ENCODE assay signal across 8 mouse cellular contexts in genomic region chr11:48823536-48823972, GRCm38 (mm10). TPM values are rescaled to one million over a fixed set of nuclear protein-coding genes. Genes with fewer than 3 reads are reported as not detected.
DNase-seq lines count a peak whose midpoint lies in the region; ATAC-seq lines count a peak whose summit lies in the region.

No protein-coding gene starts in this region.

- H3K4me2 ChIP-seq in forebrain, embryonic 13.5 days: peak overlapping the region; percentile 61
- H3K4me2 ChIP-seq in hindbrain, embryonic 15.5 days: peak overlapping the region; percentile 78
- peak overlapping the region; percentile 64 for H3K4me2 ChIP-seq in limb, embryonic 15.5 days
- peak overlapping the region; percentile 51 for H3K4me2 ChIP-seq in midbrain, embryonic 14.5 days (ENCODE audit: low read length)

- peak; percentile 60 for DNase-seq in gastrocnemius, adult 18-20 months (ENCODE audit: low spot score)
- DNase-seq in gastrocnemius, adult 8-10 months (ENCODE audit: low spot score in 2 of 2): no peak
- peak; percentile 83 for DNase-seq in c-Kit-positive CD71-negative TER-119-negative erythroid progenitor cells, embryonic 14.5 days (ENCODE audit: low read depth)
- peak; percentile 86 for DNase-seq in midbrain, embryonic 14.5 days
- peak; percentile 74 to 87 for DNase-seq in spleen, postnatal 4 days (ENCODE audit: low spot score in 2 of 2)

- ATAC-seq in forebrain, embryonic 13.5 days: 0 out of 2 replicates have a peak, but pooled peaks have one; percentile 22
- peak; percentile 55 for ATAC-seq in hindbrain, embryonic 15.5 days (ENCODE audit: low FRiP score, low read depth)
- no peak for ATAC-seq in limb, embryonic 15.5 days (ENCODE audit: insufficient number of reproducible peaks, low FRiP score, low TSS enrichment, low read depth)
- no peak for ATAC-seq in midbrain, embryonic 14.5 days (ENCODE audit: low FRiP score, low TSS enrichment)

- H3K4me3 ChIP-seq in forebrain, embryonic 13.5 days: peak overlapping the region; percentile 41
- peak overlapping the region; percentile 41 for H3K4me3 ChIP-seq in hindbrain, embryonic 15.5 days
- H3K4me3 ChIP-seq in limb, embryonic 15.5 days: peak overlapping the region; percentile 40
- H3K4me3 ChIP-seq in midbrain, embryonic 14.5 days (replicated peaks; ENCODE audit: low read depth, low read length): peak overlapping the region; percentile 23

- H3K27me3 ChIP-seq in forebrain, embryonic 13.5 days: peaks cover 20% of the 10 kb centered on the region
- H3K27me3 ChIP-seq in hindbrain, embryonic 15.5 days: peaks cover 19% of the 10 kb centered on the region
- H3K27me3 ChIP-seq in limb, embryonic 15.5 days: 0 out of 2 replicates have a peak, but pooled peaks cover 4% of the 10 kb centered on the region
- peaks cover 18% of the 10 kb centered on the region for H3K27me3 ChIP-seq in midbrain, embryonic 14.5 days (ENCODE audit: control insufficient read depth, insufficient read depth, low read length)

- peaks cover 19% of the 10 kb centered on the region for H3K4me1 ChIP-seq in forebrain, embryonic 13.5 days
- peaks cover 26% of the 10 kb centered on the region for H3K4me1 ChIP-seq in hindbrain, embryonic 15.5 days (replicated peaks)
- H3K4me1 ChIP-seq in limb, embryonic 15.5 days: peaks cover 22% of the 10 kb centered on the region
- peaks cover 10% of the 10 kb centered on the region; the same call in 1 of the 2 replicates for H3K4me1 ChIP-seq in midbrain, embryonic 14.5 days (ENCODE audit: control insufficient read depth, insufficient read depth, low read length)

- H3K9ac ChIP-seq in forebrain, embryonic 13.5 days: peak overlapping the region; percentile 56
- H3K9ac ChIP-seq in hindbrain, embryonic 15.5 days: 0 out of 2 replicates have a peak overlapping the region, but pooled peaks have one; percentile 27
- H3K9ac ChIP-seq in limb, embryonic 15.5 days: no peak overlapping the region
- no peak overlapping the region for H3K9ac ChIP-seq in midbrain, embryonic 14.5 days (replicated peaks; ENCODE audit: low read length)

- no peaks in the 10 kb centered on the region for H3K9me3 ChIP-seq in forebrain, embryonic 13.5 days (replicated peaks)
- no peaks in the 10 kb centered on the region for H3K9me3 ChIP-seq in hindbrain, embryonic 15.5 days
- no peaks in the 10 kb centered on the region for H3K9me3 ChIP-seq in limb, embryonic 15.5 days
- H3K9me3 ChIP-seq in midbrain, embryonic 14.5 days (ENCODE audit: control insufficient read depth, low read length): no peaks in the 10 kb centered on the region

- under 1% methylated on average over 15 of the region's 15 CpGs for WGBS in forebrain, embryonic 13.5 days
- WGBS in hindbrain, embryonic 15.5 days: 2% methylated on average over 15 of the region's 15 CpGs
- under 1% methylated on average over 15 of the region's 15 CpGs for WGBS in limb, embryonic 15.5 days
- WGBS in midbrain, embryonic 14.5 days: 1% methylated on average over 15 of the region's 15 CpGs

- no peaks in the 10 kb centered on the region for H3K36me3 ChIP-seq in forebrain, embryonic 13.5 days (ENCODE audit: poor library complexity, severe bottlenecking)
- no peaks in the 10 kb centered on the region for H3K36me3 ChIP-seq in hindbrain, embryonic 15.5 days
- no peaks in the 10 kb centered on the region for H3K36me3 ChIP-seq in limb, embryonic 15.5 days
- no peaks in the 10 kb centered on the region for H3K36me3 ChIP-seq in midbrain, embryonic 14.5 days (ENCODE audit: control insufficient read depth, insufficient read depth, low read length)

- no peak overlapping the region for H3K27ac ChIP-seq in forebrain, embryonic 13.5 days
- H3K27ac ChIP-seq in hindbrain, embryonic 15.5 days (replicated peaks): no peak overlapping the region
- H3K27ac ChIP-seq in limb, embryonic 15.5 days: no peak overlapping the region
- H3K27ac ChIP-seq in midbrain, embryonic 14.5 days (replicated peaks; ENCODE audit: low read depth, low read length): no peak overlapping the region

RNA-seq across cellular contexts. Expression of gene Trim7, which starts 2.4 kb away (rescaled TPM):
- total RNA-seq in gastrocnemius, adult 18-20 months (2021): 10 to 100 TPM; 34.7 to 41.9 TPM
- total RNA-seq in gastrocnemius, adult 8-10 months (2022): 10 to 100 TPM; 25.5 to 30.8 (median 29.7) TPM
- 0.71 and 0.80 TPM in 2 replicates for polyA plus RNA-seq in forebrain, embryonic 13.5 days (2015; fragmentation: Nextera tagmentation; extraction: Ambion mirVana)
- polyA plus RNA-seq in hindbrain, embryonic 15.5 days (2015; fragmentation: Nextera tagmentation; extraction: Ambion mirVana): 3.1 and 3.7 TPM in 2 replicates
- polyA plus RNA-seq in limb, embryonic 15.5 days (2015; fragmentation: Nextera tagmentation; extraction: Ambion mirVana): 2.0 and 2.8 TPM in 2 replicates
- 0.75 and 1.6 TPM in 2 replicates for polyA plus RNA-seq in midbrain, embryonic 14.5 days (2014; fragmentation: Nextera tagmentation; extraction: Ambion mirVana)

RNA-seq across cellular contexts. Expression of gene Gm12184, which starts 2.9 kb away (rescaled TPM):
- 1 to 10 TPM; 1.8 to 2.5 TPM for total RNA-seq in gastrocnemius, adult 18-20 months (2021)
- 1 to 10 TPM; 1.4 to 3.1 (median 1.8) TPM for total RNA-seq in gastrocnemius, adult 8-10 months (2022)
- 4.2 and 5.2 TPM in 2 replicates for polyA plus RNA-seq in forebrain, embryonic 13.5 days (2015; fragmentation: Nextera tagmentation; extraction: Ambion mirVana)
- 3.8 and 4.7 TPM in 2 replicates for polyA plus RNA-seq in hindbrain, embryonic 15.5 days (2015; fragmentation: Nextera tagmentation; extraction: Ambion mirVana)
- 2.0 and 3.0 TPM in 2 replicates for polyA plus RNA-seq in limb, embryonic 15.5 days (2015; fragmentation: Nextera tagmentation; extraction: Ambion mirVana)
- 3.2 and 4.5 TPM in 2 replicates for polyA plus RNA-seq in midbrain, embryonic 14.5 days (2014; fragmentation: Nextera tagmentation; extraction: Ambion mirVana)

RNA-seq across cellular contexts. Expression of gene Trim41, which starts 6.4 kb away (rescaled TPM):
- 10 to 100 TPM; 15.7 to 22.6 TPM for total RNA-seq in gastrocnemius, adult 18-20 months (2021)
- 10 to 100 TPM; 13.7 to 25.0 (median 20.8) TPM for total RNA-seq in gastrocnemius, adult 8-10 months (2022)
- 6.0 and 7.4 TPM in 2 replicates for polyA plus RNA-seq in forebrain, embryonic 13.5 days (2015; fragmentation: Nextera tagmentation; extraction: Ambion mirVana)
- 6.8 and 7.4 TPM in 2 replicates for polyA plus RNA-seq in hindbrain, embryonic 15.5 days (2015; fragmentation: Nextera tagmentation; extraction: Ambion mirVana)
- polyA plus RNA-seq in limb, embryonic 15.5 days (2015; fragmentation: Nextera tagmentation; extraction: Ambion mirVana): 5.6 and 7.8 TPM in 2 replicates
- polyA plus RNA-seq in midbrain, embryonic 14.5 days (2014; fragmentation: Nextera tagmentation; extraction: Ambion mirVana): 6.3 and 8.4 TPM in 2 replicates

RNA-seq across cellular contexts. Expression of gene Rack1, which starts 23.4 kb away (rescaled TPM):
- total RNA-seq in gastrocnemius, adult 18-20 months (2021): 100 to 1,000 TPM; 383 to 411 TPM
- 100 to 1,000 TPM; 411 to 495 (median 459) TPM for total RNA-seq in gastrocnemius, adult 8-10 months (2022)
- polyA plus RNA-seq in forebrain, embryonic 13.5 days (2015; fragmentation: Nextera tagmentation; extraction: Ambion mirVana): 585 and 587 TPM in 2 replicates
- 361 and 362 TPM in 2 replicates for polyA plus RNA-seq in hindbrain, embryonic 15.5 days (2015; fragmentation: Nextera tagmentation; extraction: Ambion mirVana)
- polyA plus RNA-seq in limb, embryonic 15.5 days (2015; fragmentation: Nextera tagmentation; extraction: Ambion mirVana): 646 and 717 TPM in 2 replicates
- 505 and 506 TPM in 2 replicates for polyA plus RNA-seq in midbrain, embryonic 14.5 days (2014; fragmentation: Nextera tagmentation; extraction: Ambion mirVana)

RNA-seq across cellular contexts. Expression of gene Irgm1, which starts 47.9 kb away (rescaled TPM):
- total RNA-seq in gastrocnemius, adult 18-20 months (2021): 10 to 100 TPM; 12.9 to 15.7 TPM
- total RNA-seq in gastrocnemius, adult 8-10 months (2022): 10 to 100 TPM; 12.0 to 13.7 (median 12.9) TPM
- 1.6 and 1.9 TPM in 2 replicates for polyA plus RNA-seq in forebrain, embryonic 13.5 days (2015; fragmentation: Nextera tagmentation; extraction: Ambion mirVana)
- 3.5 and 5.2 TPM in 2 replicates for polyA plus RNA-seq in hindbrain, embryonic 15.5 days (2015; fragmentation: Nextera tagmentation; extraction: Ambion mirVana)
- 7.1 and 7.3 TPM in 2 replicates for polyA plus RNA-seq in limb, embryonic 15.5 days (2015; fragmentation: Nextera tagmentation; extraction: Ambion mirVana)
- polyA plus RNA-seq in midbrain, embryonic 14.5 days (2014; fragmentation: Nextera tagmentation; extraction: Ambion mirVana): 1.4 and 5.0 TPM in 2 replicates

Comparison
In these comparisons a context has a peak if more than half of its experiments do, and no peak if none do; other contexts are left out.
1. DNase-seq: peak in gastrocnemius, adult 18-20 months (single experiment), c-Kit-positive CD71-negative TER-119-negative erythroid progenitor cells, embryonic 14.5 days (single experiment), midbrain, embryonic 14.5 days (single experiment) and spleen, postnatal 4 days (2 of 2); none in gastrocnemius, adult 8-10 months (0 of 2).
2. ATAC-seq: peak in forebrain, embryonic 13.5 days (single experiment) and hindbrain, embryonic 15.5 days (single experiment); none in limb, embryonic 15.5 days (single experiment) and midbrain, embryonic 14.5 days (single experiment).
3. H3K9ac ChIP-seq: peak in forebrain, embryonic 13.5 days (single experiment) and hindbrain, embryonic 15.5 days (single experiment); none in limb, embryonic 15.5 days (single experiment) and midbrain, embryonic 14.5 days (single experiment).
4. Peak in every context shown above with its lines, with median percentiles within 50 percentile points of each other: H3K4me2 ChIP-seq and H3K4me3 ChIP-seq.